Mouse (Mus musculus) Muller cell, postnatal 12 days (primary cell): ENCODE results near the gene Eif2d.
A peak's percentile ranks its signal among the peaks of the same experiment; 100 is the strongest.
"Not testable (repeated sequence)": the region's sequence is repeated elsewhere in the genome, so short reads cannot be mapped to it uniquely, and the experiment has no call there.

Source experiments
- DNase-seq: peaks from one replicate; pipeline ENCODE4 v3.0.0-alpha.2; 2015; ENCODE audit errors: inconsistent ontology term

The Eif2d gene

DNA sequence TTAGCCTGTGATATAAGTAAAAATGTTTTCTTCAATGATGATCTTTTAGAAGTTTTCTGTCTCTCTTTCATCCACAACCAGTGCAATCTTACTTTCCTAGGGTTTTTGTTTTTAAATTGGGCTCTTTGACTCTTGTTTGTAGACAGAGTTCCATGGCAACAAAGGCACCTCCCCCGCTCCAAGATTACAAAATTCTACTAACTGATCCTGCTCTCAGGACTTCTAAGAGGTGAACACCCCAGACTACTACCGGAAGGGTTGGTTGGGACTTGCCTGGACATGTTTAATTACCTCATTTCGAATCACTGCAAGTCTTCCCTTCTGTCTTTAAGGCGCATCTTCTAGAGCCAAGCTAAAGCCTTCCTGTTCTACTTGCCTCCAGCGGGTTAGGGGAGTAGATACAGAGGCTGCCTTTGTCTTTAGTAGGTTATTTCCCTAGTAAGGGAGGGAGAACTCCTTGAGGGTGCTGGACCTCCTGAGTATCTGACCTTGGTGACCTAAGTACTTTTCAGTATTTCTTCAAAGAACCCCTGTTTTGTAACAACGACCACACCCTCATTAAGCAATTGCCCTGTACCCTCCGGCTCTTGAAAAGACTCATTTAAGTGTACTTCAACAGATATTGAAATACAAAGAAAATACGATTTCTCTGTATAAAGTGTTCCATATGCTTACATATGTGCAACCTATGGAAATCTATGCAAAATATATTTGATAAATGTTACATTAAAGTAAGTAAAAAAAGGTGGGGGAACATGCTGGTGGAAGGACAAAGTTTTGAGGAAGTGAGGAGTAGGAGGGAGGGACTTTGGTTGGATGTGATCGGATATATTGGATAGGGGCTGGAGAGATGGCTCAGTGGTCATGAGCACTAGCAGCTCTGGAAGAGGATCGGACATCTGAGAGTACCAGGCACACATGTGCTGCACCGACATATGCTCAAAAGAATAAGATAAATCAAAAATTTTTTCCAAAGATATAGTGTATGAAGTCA, 13.6 kb upstream of the Eif2d start:
- peak; percentile 68 for DNase-seq

GRCm38 (mm10) chr1:131141449-131141848, 11.5 kb upstream of the Eif2d start:
- DNase-seq: no peak

- DNase-seq: no peak
Observed at GRCm38 (mm10) chr1:131142472-131142871, 10.5 kb upstream of the Eif2d start.

- not testable (repeated sequence) for DNase-seq
Observed at GRCm38 (mm10) chr1:131145222-131145621, 7.8 kb upstream of the Eif2d start.

DNA sequence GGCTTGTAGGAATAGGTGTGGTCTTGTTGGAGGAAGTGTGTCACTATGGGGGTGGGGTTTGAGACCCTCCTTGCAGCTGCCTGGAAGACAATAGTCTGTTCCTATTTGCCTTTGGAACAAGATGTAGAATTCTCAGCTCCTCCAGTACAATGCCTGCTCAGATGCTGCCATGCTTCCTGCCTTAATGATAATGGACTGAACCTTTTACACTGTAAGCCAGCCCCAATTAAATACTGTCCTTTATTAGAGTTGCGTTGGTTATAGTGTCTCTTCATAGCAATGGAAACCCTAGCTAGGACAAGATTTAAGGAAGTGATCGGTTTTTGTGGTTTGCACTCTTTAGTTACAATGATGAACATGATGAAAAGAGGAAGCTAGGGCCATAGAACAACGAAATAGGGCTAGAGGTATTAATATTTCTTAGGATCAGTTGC, 6.8 kb upstream of the Eif2d start:
- DNase-seq: no peak

DNA sequence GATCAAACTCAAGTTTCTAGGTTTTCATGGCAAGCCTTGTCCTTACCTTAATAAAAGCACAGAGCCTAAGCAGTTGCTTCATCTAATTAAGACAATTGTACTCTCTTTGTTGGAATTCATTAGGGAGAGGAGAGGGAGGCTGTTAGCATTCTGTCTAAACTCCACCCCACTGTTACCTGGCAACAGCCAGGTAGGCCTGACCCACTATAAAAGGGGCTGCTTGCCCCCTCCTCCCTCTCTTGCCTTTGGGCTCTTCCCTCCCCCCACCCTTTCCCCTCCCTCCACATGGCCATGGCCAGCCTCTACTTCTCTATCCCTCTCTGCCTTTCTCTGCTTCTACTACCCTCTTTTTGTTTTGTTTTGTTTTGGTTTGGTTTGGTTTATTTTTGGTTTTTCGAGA, 3.5 kb upstream of the Eif2d start:
- no peak for DNase-seq

- no peak for DNase-seq
Observed at GRCm38 (mm10) chr1:131155456-131155855, 2.5 kb downstream of the Eif2d start.

GRCm38 (mm10) chr1:131159573-131160327, 6.8 kb downstream of the Eif2d start:
- DNase-seq: not testable (repeated sequence)

DNA sequence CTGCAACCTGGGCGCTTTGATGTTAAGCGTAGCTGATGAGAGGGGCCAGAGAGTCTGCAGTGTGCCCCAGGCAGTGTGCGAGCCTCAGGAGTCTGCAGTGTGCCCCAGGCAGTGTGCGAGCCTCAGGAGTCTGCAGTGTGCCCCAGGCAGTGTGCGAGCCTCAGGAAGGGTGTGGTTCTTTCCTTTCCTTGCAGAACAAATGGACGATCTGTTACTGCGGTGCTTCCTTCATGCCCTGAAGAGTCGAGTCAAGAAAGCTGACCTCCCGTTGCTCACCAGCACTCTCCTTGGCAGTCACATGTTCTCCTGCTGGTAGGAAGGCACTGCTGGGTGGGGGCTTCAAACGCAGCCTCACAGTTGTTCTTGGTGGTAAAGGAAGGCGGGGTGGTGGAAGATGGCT, 8.1 kb downstream of the Eif2d start:
- no peak for DNase-seq

DNA sequence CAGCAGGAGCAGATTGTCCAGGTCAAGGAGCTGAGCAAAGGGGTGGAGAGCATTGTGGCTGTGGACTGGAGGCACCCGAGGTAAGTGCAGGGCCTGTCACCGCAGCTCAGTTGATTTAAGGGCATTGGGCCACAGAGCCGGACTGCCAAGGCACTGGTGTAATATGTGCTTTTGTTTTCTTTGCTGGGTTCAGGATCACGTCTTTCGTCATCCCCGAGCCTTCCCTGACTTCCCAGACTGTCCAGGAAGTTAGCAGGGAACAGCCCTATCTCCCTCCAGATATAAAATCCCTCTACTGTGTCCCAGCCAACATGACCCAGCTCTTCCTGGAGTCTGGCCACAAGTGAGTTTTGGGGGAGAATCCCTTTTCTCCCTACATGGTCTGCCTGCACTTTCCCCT, 11.4 kb downstream of the Eif2d start:
- DNase-seq: no peak

- DNase-seq: no peak
Observed at GRCm38 (mm10) chr1:131167612-131168011, 14.6 kb downstream of the Eif2d start.

- DNase-seq: no peak
Observed at GRCm38 (mm10) chr1:131173001-131173400, 20.0 kb downstream of the Eif2d start.

GRCm38 (mm10) chr1:131173809-131174208, 20.8 kb downstream of the Eif2d start:
- no peak for DNase-seq

DNA sequence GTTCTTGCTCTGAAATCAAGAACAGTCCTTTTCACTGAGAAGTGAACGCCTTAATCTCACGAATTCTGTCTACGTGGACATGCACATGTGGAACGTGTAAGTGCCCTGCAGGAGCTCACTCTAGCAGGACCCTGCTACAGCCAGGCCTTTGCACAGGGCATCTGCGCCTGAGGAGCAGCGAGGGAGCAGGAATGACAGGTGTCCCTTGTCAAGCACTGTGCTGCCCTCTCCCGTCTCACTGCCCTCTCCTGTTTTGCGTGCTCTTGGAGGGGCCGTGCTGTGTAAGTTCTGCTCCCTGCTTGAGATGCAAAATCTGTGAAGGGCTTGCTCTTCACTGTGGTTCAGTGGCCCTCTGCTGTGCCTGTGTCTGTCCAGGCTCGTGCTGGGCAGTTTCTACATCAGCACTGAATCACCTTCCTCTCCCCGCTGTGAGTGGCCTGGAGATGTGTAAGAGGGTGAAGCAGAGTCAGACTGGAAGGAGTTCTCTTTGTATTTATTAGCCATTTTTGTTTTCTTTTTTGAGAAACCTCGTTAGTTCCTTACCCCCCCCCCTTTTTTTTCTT, 21.4 kb downstream of the Eif2d start:
- no peak for DNase-seq

GRCm38 (mm10) chr1:131175189-131175588, 22.2 kb downstream of the Eif2d start:
- DNase-seq: no peak

- no peak for DNase-seq
Observed at GRCm38 (mm10) chr1:131175819-131176218, 22.8 kb downstream of the Eif2d start.

- no peak for DNase-seq
Observed at GRCm38 (mm10) chr1:131177249-131177648, 24.3 kb downstream of the Eif2d start.

DNA sequence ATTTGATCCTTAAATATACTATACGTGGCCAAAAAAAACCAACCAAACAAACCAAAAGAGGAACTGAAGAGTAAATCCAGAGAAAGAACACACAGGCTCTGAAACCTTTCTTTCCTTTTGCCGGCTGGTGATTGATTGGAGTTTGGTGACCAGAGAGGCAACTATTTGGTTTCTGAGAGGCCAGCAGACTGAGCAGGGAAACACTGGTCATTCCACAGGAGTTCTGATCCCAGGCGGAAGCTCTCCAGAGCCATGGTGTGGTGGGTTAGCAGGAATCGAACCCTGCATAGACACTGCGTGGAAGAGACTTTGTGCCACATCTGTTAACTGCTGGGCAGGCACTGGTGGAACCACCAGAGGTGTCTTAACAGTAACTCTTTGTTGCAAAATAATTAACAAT, 25.1 kb downstream of the Eif2d start:
- no peak for DNase-seq

- DNase-seq: no peak
Observed at GRCm38 (mm10) chr1:131180386-131180785, 27.4 kb downstream of the Eif2d start.

DNA sequence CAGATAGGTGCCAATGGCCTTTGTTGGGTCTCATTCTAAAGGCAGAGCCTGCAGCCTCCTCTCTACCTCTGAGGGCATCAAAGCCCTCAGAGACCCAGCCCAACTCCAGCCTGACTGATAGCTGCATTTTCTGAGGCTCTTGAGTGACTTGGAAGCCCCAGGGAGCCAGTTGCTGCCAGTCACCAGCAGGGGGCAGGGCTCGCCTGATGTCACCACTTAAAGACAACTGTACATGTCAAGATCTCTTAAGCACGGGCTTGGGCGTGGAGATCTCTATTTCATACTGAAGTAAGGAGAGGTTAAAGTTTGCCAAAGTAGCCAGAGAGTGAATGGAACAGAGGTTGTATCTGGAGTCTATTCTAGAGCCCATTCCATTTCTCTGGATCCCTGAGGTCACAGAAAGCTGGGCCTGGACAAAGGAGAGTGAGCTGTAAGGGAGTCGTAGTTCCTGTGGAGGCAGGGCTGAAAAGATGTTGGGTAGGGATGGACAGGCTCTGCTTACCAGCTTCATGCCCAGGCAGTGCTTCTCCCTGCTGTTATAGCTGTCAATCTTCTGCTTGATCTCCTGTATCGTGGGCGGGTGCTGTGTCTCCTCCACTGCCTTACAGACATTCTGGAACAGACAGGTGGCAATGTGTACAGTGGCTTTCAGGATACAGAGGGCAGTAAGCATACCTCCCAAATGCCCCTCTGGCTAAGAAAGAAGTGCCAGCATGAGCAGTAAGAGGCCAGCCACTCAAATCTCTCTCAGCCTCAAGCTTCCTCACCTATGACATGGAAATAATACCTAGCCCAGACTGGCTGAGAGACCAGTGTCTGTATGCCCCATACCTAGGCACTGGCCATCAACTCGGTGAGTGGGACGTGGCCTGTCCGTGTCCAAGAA, 28.9 kb downstream of the Eif2d start:
- DNase-seq: peak; percentile 73

- DNase-seq: no peak
Observed at GRCm38 (mm10) chr1:131183201-131183600, 30.2 kb downstream of the Eif2d start.
